Comparison of ENCODE assay signal across 16 mouse cellular contexts in genomic region chr17:54362991-54363390, GRCm38 (mm10).
"Had no signal": no experiment of that assay in that cellular context is flagged by ENCODE, and none has a peak within 500 bp of the region (broad histone marks: within the 10 kb centered on the region; RNA-seq: fewer than 3 reads in every experiment).

No protein-coding gene starts in this region.

- DNase-seq: gastrocnemius, adult 2 months; gastrocnemius, postnatal 10 days; gastrocnemius, postnatal 25 days; heart, adult 18-20 months; heart, postnatal 10 days; heart, postnatal 36 days; kidney, adult 11 months; kidney, adult 2 months; kidney, adult 9 months; kidney, postnatal 14 days; kidney, postnatal 36 days; layer of hippocampus, adult 9-11 months; layer of hippocampus, postnatal 36 days had no signal

- ATAC-seq: hindbrain, postnatal 0 days; intestine, embryonic 16.5 days; liver, embryonic 12.5 days had no signal
